Mouse (Mus musculus): Measurements from ENCODE around the gene Porcn. TPM values are rescaled to one million over a fixed set of nuclear protein-coding genes. Genes with fewer than 3 reads are reported as not detected.

The Porcn gene
- polyA plus RNA-seq, 1 experiment = 32.0 TPM

Other genes starting within 250 kb of the Porcn start
- 0.13 and 0.16 TPM in 2 replicates for gene Gata1, start 228.5 kb downstream of the Porcn start, polyA plus RNA-seq (2012; rRNA removed)
- gene Glod5, start 188.0 kb downstream of the Porcn start, polyA plus RNA-seq (2012; rRNA removed) = 0.22 and 0.31 TPM in 2 replicates
- 16.0 and 16.5 TPM in 2 replicates for gene Suv39h1, start 131.8 kb downstream of the Porcn start, polyA plus RNA-seq (2012; rRNA removed)
- gene Was, start 116.0 kb downstream of the Porcn start, polyA plus RNA-seq (2012; rRNA removed) = 7.8 and 9.5 TPM in 2 replicates
- gene Wdr13, start 73.6 kb downstream of the Porcn start, polyA plus RNA-seq (2012; rRNA removed) = 93.8 and 104 TPM in 2 replicates
- gene Rbm3, start 60.6 kb downstream of the Porcn start, polyA plus RNA-seq (2012; rRNA removed) = 134 and 160 TPM in 2 replicates
- 12.0 TPM in 2 replicates for gene Tbc1d25, start 30.3 kb downstream of the Porcn start, polyA plus RNA-seq (2012; rRNA removed)
- 68.5 and 99.7 TPM in 2 replicates for gene Ebp, start 13.0 kb downstream of the Porcn start, polyA plus RNA-seq (2012; rRNA removed)
- 42.3 and 43.6 TPM in 2 replicates for gene Ftsj1, start 45.9 kb upstream of the Porcn start, polyA plus RNA-seq (2012; rRNA removed)
- gene Slc38a5, start 64.6 kb upstream of the Porcn start, polyA plus RNA-seq (2012; rRNA removed) = 2,149 and 4,709 TPM in 2 replicates
- gene Ssxb10, start 120.9 kb upstream of the Porcn start, polyA plus RNA-seq (2012; rRNA removed) = not detected in 2 replicates
- not detected in 2 replicates for gene Ssxb9, start 160.5 kb upstream of the Porcn start, polyA plus RNA-seq (2012; rRNA removed)
- not detected in 2 replicates for gene Ssxb1, start 206.8 kb upstream of the Porcn start, polyA plus RNA-seq (2012; rRNA removed)